Mouse (Mus musculus) spleen, embryonic (tissue): Measurements from ENCODE around the gene Diaph3.

Experiments
- CTCF ChIA-PET: fragments of 350-600 bp; sonication (Branson Sonifier 250); formaldehyde crosslinking; loops from one replicate; lab custom pipeline; 2022; lab: Charles Lee

Gene Diaph3

GRCm38 (mm10) chr14:86660556-86660955, 480.5 kb downstream of the Diaph3 start:
- CTCF ChIA-PET = no interaction called here

DNA sequence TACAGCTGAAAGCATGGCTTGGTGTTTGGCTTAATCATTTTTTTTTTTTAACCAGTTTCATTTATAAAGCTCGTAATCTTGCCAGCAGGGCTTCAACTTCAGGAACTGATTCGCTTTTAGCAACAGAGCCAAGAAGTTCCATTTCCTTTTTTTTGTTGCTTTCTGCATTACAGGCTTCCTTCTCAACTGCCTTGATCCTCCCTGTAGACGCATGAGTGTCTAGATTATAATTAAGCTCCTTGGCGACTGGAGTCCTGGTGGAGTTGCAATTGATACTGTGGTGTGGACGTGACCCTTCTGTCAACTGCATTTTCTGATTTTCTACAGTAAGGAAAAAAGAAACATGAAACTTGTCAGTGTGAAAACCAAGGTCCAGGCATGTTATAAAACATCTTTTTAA, 484.8 kb downstream of the Diaph3 start:
- CTCF ChIA-PET = no interaction called here

- CTCF ChIA-PET = no interaction called here
Measured at GRCm38 (mm10) chr14:86646499-86647120, 494.4 kb downstream of the Diaph3 start.

DNA sequence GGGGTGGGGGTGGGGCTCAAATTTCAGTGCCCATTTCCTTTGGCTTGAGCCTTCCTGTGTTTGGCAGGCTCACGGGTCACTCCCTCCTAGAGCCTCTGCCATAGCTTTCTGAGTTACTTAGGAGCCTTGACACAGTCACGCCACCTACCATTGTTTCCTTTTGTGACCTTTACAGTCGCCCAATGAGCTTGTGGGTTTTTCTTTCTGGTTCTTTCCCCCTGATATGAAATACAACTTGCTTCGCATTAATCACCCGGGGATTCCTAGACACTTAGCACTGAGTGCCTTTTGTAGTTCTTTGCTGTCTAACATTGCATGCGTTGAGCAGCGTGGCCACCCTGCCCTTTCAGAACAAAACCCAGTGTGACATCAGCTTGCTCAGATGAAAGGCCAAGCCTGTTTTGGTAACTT, 498.2 kb downstream of the Diaph3 start:
- CTCF ChIA-PET = no interaction called here

DNA sequence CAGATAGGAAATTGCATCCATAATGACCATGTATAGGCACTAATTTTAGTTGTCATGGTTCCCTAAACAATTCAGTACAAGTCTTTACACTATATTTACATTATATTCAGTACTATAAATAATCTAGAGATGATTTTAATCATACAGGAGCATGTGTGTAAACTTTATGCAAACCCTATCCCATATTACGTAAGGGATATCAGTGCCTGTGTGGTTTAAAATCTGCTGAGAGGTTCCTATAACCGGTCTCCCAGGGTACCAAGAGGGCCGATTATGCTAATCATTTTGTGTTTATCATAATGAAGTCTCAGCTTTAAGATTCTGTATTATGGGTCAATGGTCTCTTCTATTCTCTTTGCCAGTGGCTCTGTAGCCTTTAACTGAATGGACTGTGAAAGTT, 499.2 kb downstream of the Diaph3 start:
- CTCF ChIA-PET = no interaction called here

- CTCF ChIA-PET = no interaction called here
Measured at GRCm38 (mm10) chr14:86640086-86640485, 500.9 kb downstream of the Diaph3 start.

GRCm38 (mm10) chr14:86635594-86636140, 505.4 kb downstream of the Diaph3 start:
- CTCF ChIA-PET = no interaction called here

- CTCF ChIA-PET = no interaction called here
Measured at GRCm38 (mm10) chr14:86635052-86635451, 506.0 kb downstream of the Diaph3 start.

GRCm38 (mm10) chr14:86633799-86634198, 507.2 kb downstream of the Diaph3 start:
- CTCF ChIA-PET = no interaction called here

GRCm38 (mm10) chr14:86624816-86625425, 516.1 kb downstream of the Diaph3 start:
- CTCF ChIA-PET = no interaction called here

GRCm38 (mm10) chr14:86619637-86620036, 521.4 kb downstream of the Diaph3 start:
- CTCF ChIA-PET = no interaction called here
